ENCODE assay signal across 28 mouse cellular contexts in genomic region chr8:89150952-89151351, GRCm38 (mm10).
"Had no signal": no experiment of that assay in that cellular context is flagged by ENCODE, and none has a peak within 500 bp of the region (broad histone marks: within the 10 kb centered on the region; RNA-seq: fewer than 3 reads in every experiment).

No protein-coding gene starts in this region.

- DNase-seq: left cerebral cortex, postnatal 4 days; liver, postnatal 0 days; lung, adult 18-20 months; lung, adult 2 months; lung, embryonic 14.5 days; lung, postnatal 10 days; lung, postnatal 14 days; lung, postnatal 36 days; lung, postnatal 4 days; midbrain, embryonic 14.5 days had no signal

- H3K9me3 ChIP-seq: limb, embryonic 10.5 days; limb, embryonic 12.5 days; limb, embryonic 13.5 days; limb, embryonic 15.5 days; liver, embryonic 12.5 days; liver, embryonic 15.5 days; lung, embryonic 15.5 days; midbrain, embryonic 10.5 days; midbrain, embryonic 12.5 days; midbrain, embryonic 13.5 days; midbrain, embryonic 15.5 days had no signal

- H3K27me3 ChIP-seq: limb, embryonic 13.5 days; limb, embryonic 15.5 days; liver, embryonic 12.5 days; liver, embryonic 15.5 days; megakaryocyte, embryonic 14.5 days; midbrain, embryonic 12.5 days; midbrain, embryonic 13.5 days; midbrain, embryonic 15.5 days had no signal

- ATAC-seq: liver, embryonic 12.5 days; liver, postnatal 0 days; lung, postnatal 0 days; midbrain, embryonic 13.5 days; midbrain, embryonic 15.5 days; midbrain, embryonic 16.5 days had no signal

- H3K27ac ChIP-seq: left cerebral cortex, adult 2 months; limb, embryonic 10.5 days; limb, embryonic 12.5 days; limb, embryonic 13.5 days; limb, embryonic 15.5 days; liver, embryonic 12.5 days; liver, embryonic 15.5 days; lung, embryonic 15.5 days; macrophage; midbrain, embryonic 10.5 days; midbrain, embryonic 12.5 days; midbrain, embryonic 13.5 days; midbrain, embryonic 15.5 days had no signal

- H3K4me3 ChIP-seq: left cerebral cortex, adult 2 months; limb, embryonic 10.5 days; limb, embryonic 12.5 days; limb, embryonic 13.5 days; limb, embryonic 15.5 days; liver, embryonic 12.5 days; liver, embryonic 15.5 days; lung, embryonic 15.5 days; megakaryocyte, embryonic 14.5 days; midbrain, embryonic 10.5 days; midbrain, embryonic 12.5 days; midbrain, embryonic 13.5 days; midbrain, embryonic 15.5 days; myocyte had no signal

- H3K4me1 ChIP-seq: limb, embryonic 13.5 days; limb, embryonic 15.5 days; liver, embryonic 12.5 days; liver, embryonic 15.5 days; megakaryocyte, embryonic 14.5 days had no signal

- H3K36me3 ChIP-seq: limb, embryonic 10.5 days; limb, embryonic 12.5 days; limb, embryonic 13.5 days; limb, embryonic 15.5 days; liver, embryonic 12.5 days; liver, embryonic 15.5 days; lung, embryonic 15.5 days; midbrain, embryonic 10.5 days; midbrain, embryonic 12.5 days; midbrain, embryonic 13.5 days; midbrain, embryonic 15.5 days had no signal

- H3K9ac ChIP-seq: limb, embryonic 12.5 days; limb, embryonic 13.5 days; limb, embryonic 15.5 days; liver, embryonic 12.5 days; liver, embryonic 15.5 days; liver, postnatal 0 days; lung, embryonic 14.5 days; lung, embryonic 15.5 days; midbrain, embryonic 12.5 days; midbrain, embryonic 13.5 days; midbrain, embryonic 15.5 days had no signal

- H3K4me2 ChIP-seq: limb, embryonic 12.5 days; limb, embryonic 13.5 days; limb, embryonic 15.5 days; liver, embryonic 12.5 days; liver, embryonic 15.5 days; lung, embryonic 14.5 days; lung, embryonic 15.5 days; midbrain, embryonic 11.5 days; midbrain, embryonic 12.5 days; midbrain, embryonic 13.5 days; midbrain, embryonic 15.5 days had no signal
